Mouse (Mus musculus): ENCODE results near the gene Styx. TPM values are rescaled to one million over a fixed set of nuclear protein-coding genes. Genes with fewer than 3 reads are reported as not detected.

Gene Styx
- polyA plus RNA-seq, 1 experiment = 1.4 TPM

- Histone ChIP-seq H3K27me3 (ENCODE audit: control insufficient read depth) (no peaks in the 10 kb centered on the region), H3K4me1 (ENCODE audit: control insufficient read depth) (peaks cover 51% of the 10 kb centered on the region), H3K9me3 (ENCODE audit: control insufficient read depth, low read length) (no peaks in the 10 kb centered on the region), H3K4me3 (replicated peaks) (peak overlapping the region; percentile 79), H3K36me3 (ENCODE audit: control insufficient read depth) (peaks cover 32% of the 10 kb centered on the region)
- no peak for TF ChIP-seq TAL1 (IDR thresholded peaks at IDR 0.05; ENCODE audit: low read length)
- TF ChIP-seq GATA1 (IDR thresholded peaks at IDR 0.05; ENCODE audit: low read length) = no peak
Observed at GRCm38 (mm10) chr14:45329018-45329588, 21.8 kb upstream of the Styx start.

- H3K36me3 ChIP-seq (ENCODE audit: control insufficient read depth) = peaks cover 38% of the 10 kb centered on the region
- peaks cover 46% of the 10 kb centered on the region for H3K4me1 ChIP-seq (ENCODE audit: control insufficient read depth)
- no peaks in the 10 kb centered on the region for H3K27me3 ChIP-seq (ENCODE audit: control insufficient read depth)
- TF ChIP-seq TAL1 (IDR thresholded peaks at IDR 0.05; ENCODE audit: low read length) = no peak
- TF ChIP-seq GATA1 (IDR thresholded peaks at IDR 0.05; ENCODE audit: low read length) = peak; percentile 70
- H3K4me3 ChIP-seq (replicated peaks) = peak within 1 kb of the TSS; percentile 79
- H3K9me3 ChIP-seq (ENCODE audit: control insufficient read depth, low read length) = no peaks in the 10 kb centered on the region
Observed at GRCm38 (mm10) chr14:45329589-45330181, 21.2 kb upstream of the Styx start, which contains the start of gene Psmc6. TSS of gene Psmc6 (plus strand) at chr14:45329788.

GRCm38 (mm10) chr14:45364211-45365195 lies 13.6 kb downstream of the Styx start:
- Histone ChIP-seq H3K27me3 (ENCODE audit: control insufficient read depth) (no peaks in the 10 kb centered on the region), H3K9me3 (ENCODE audit: control insufficient read depth, low read length) (no peaks in the 10 kb centered on the region; the same call in 1 of the 2 replicates), H3K4me3 (replicated peaks) (no peak overlapping the region), H3K4me1 (ENCODE audit: control insufficient read depth) (peaks cover 8% of the 10 kb centered on the region), H3K36me3 (ENCODE audit: control insufficient read depth) (peaks cover 11% of the 10 kb centered on the region)
- TF ChIP-seq TAL1 (IDR thresholded peaks at IDR 0.05; ENCODE audit: low read length) = no peak
- TF ChIP-seq GATA1 (IDR thresholded peaks at IDR 0.05; ENCODE audit: low read length) = no peak

- Histone ChIP-seq H3K36me3 (ENCODE audit: control insufficient read depth) (peaks cover 15% of the 10 kb centered on the region), H3K9me3 (ENCODE audit: control insufficient read depth, low read length) (peaks cover 2% of the 10 kb centered on the region; the same call in 1 of the 2 replicates), H3K4me3 (replicated peaks) (no peak overlapping the region), H3K4me1 (ENCODE audit: control insufficient read depth) (peaks cover 8% of the 10 kb centered on the region), H3K27me3 (ENCODE audit: control insufficient read depth) (no peaks in the 10 kb centered on the region)
- TF ChIP-seq TAL1 (IDR thresholded peaks at IDR 0.05; ENCODE audit: low read length) = no peak
- TF ChIP-seq GATA1 (IDR thresholded peaks at IDR 0.05; ENCODE audit: low read length) = no peak
Observed at GRCm38 (mm10) chr14:45365196-45365587, 14.3 kb downstream of the Styx start.

- Histone ChIP-seq H3K27me3 (ENCODE audit: control insufficient read depth) (no peaks in the 10 kb centered on the region), H3K9me3 (ENCODE audit: control insufficient read depth, low read length) (no peaks in the 10 kb centered on the region), H3K4me3 (replicated peaks) (no peak overlapping the region), H3K36me3 (ENCODE audit: control insufficient read depth) (peaks cover 14% of the 10 kb centered on the region), H3K4me1 (ENCODE audit: control insufficient read depth) (no peaks in the 10 kb centered on the region)
- TF ChIP-seq TAL1 (IDR thresholded peaks at IDR 0.05; ENCODE audit: low read length) (no peak), GATA1 (IDR thresholded peaks at IDR 0.05; ENCODE audit: low read length) (no peak)
Observed at GRCm38 (mm10) chr14:45378771-45379170, 27.9 kb downstream of the Styx start.

GRCm38 (mm10) chr14:45380756-45381155 lies 29.9 kb downstream of the Styx start:
- peaks cover 14% of the 10 kb centered on the region for H3K36me3 ChIP-seq (ENCODE audit: control insufficient read depth)
- H3K4me3 ChIP-seq (replicated peaks) = no peak overlapping the region
- no peaks in the 10 kb centered on the region for H3K9me3 ChIP-seq (ENCODE audit: control insufficient read depth, low read length)
- H3K27me3 ChIP-seq (ENCODE audit: control insufficient read depth) = no peaks in the 10 kb centered on the region
- no peaks in the 10 kb centered on the region for H3K4me1 ChIP-seq (ENCODE audit: control insufficient read depth)
- TF ChIP-seq GATA1 (IDR thresholded peaks at IDR 0.05; ENCODE audit: low read length) (no peak), TAL1 (IDR thresholded peaks at IDR 0.05; ENCODE audit: low read length) (no peak)

GRCm38 (mm10) chr14:45382912-45383311 lies 32.0 kb downstream of the Styx start:
- Histone ChIP-seq H3K27me3 (ENCODE audit: control insufficient read depth) (no peaks in the 10 kb centered on the region), H3K36me3 (ENCODE audit: control insufficient read depth) (peaks cover 14% of the 10 kb centered on the region), H3K4me3 (replicated peaks) (no peak overlapping the region), H3K9me3 (ENCODE audit: control insufficient read depth, low read length) (no peaks in the 10 kb centered on the region), H3K4me1 (ENCODE audit: control insufficient read depth) (peaks cover 17% of the 10 kb centered on the region)
- TF ChIP-seq GATA1 (IDR thresholded peaks at IDR 0.05; ENCODE audit: low read length) (no peak), TAL1 (IDR thresholded peaks at IDR 0.05; ENCODE audit: low read length) (no peak)

- H3K9me3 ChIP-seq (ENCODE audit: control insufficient read depth, low read length) = no peaks in the 10 kb centered on the region
- H3K4me3 ChIP-seq (replicated peaks) = no peak overlapping the region
- H3K27me3 ChIP-seq (ENCODE audit: control insufficient read depth) = no peaks in the 10 kb centered on the region
- peaks cover 3% of the 10 kb centered on the region; the same call in 1 of the 2 replicates for H3K36me3 ChIP-seq (ENCODE audit: control insufficient read depth)
- H3K4me1 ChIP-seq (ENCODE audit: control insufficient read depth) = peaks cover 31% of the 10 kb centered on the region
- TF ChIP-seq TAL1 (IDR thresholded peaks at IDR 0.05; ENCODE audit: low read length) (no peak), GATA1 (IDR thresholded peaks at IDR 0.05; ENCODE audit: low read length) (no peak)
Observed at GRCm38 (mm10) chr14:45385596-45385995, 34.7 kb downstream of the Styx start.

GRCm38 (mm10) chr14:45387480-45387879 lies 36.6 kb downstream of the Styx start:
- TF ChIP-seq TAL1 (IDR thresholded peaks at IDR 0.05; ENCODE audit: low read length) (no peak), GATA1 (IDR thresholded peaks at IDR 0.05; ENCODE audit: low read length) (no peak)

More at GRCm38 (mm10) chr14:45387480-45387879, 36.6 kb downstream of the Styx start:
- Histone ChIP-seq H3K9me3 (ENCODE audit: control insufficient read depth, low read length) (no peaks in the 10 kb centered on the region), H3K36me3 (ENCODE audit: control insufficient read depth) (no peaks in the 10 kb centered on the region), H3K4me1 (ENCODE audit: control insufficient read depth) (peaks cover 31% of the 10 kb centered on the region), H3K4me3 (replicated peaks) (peak overlapping the region; percentile 79), H3K27me3 (ENCODE audit: control insufficient read depth) (no peaks in the 10 kb centered on the region)
